Mouse (Mus musculus) erythroblast, embryonic 14.5 days (primary cell): ENCODE data around the gene Tiam1.

Experiments
- GATA1 ChIP-seq: IDR thresholded peaks from 2 replicates; pipeline ENCODE4 v1.6.1; 2012; ENCODE audit warnings: low read length, inconsistent platforms, mixed read lengths
- TAL1 ChIP-seq: IDR thresholded peaks from 3 replicates; pipeline ENCODE4 v1.6.1; 2012; ENCODE audit warnings: low read length, inconsistent platforms, mixed read lengths

GRCm38 (mm10) chr16:89894816-89895215 is 248.8 kb downstream of the Tiam1 start:
- TF ChIP-seq GATA1, result no peak
- no peak for TF ChIP-seq TAL1
